Mouse (Mus musculus): ENCODE measurements around the gene Acad11.

The Acad11 gene

DNA sequence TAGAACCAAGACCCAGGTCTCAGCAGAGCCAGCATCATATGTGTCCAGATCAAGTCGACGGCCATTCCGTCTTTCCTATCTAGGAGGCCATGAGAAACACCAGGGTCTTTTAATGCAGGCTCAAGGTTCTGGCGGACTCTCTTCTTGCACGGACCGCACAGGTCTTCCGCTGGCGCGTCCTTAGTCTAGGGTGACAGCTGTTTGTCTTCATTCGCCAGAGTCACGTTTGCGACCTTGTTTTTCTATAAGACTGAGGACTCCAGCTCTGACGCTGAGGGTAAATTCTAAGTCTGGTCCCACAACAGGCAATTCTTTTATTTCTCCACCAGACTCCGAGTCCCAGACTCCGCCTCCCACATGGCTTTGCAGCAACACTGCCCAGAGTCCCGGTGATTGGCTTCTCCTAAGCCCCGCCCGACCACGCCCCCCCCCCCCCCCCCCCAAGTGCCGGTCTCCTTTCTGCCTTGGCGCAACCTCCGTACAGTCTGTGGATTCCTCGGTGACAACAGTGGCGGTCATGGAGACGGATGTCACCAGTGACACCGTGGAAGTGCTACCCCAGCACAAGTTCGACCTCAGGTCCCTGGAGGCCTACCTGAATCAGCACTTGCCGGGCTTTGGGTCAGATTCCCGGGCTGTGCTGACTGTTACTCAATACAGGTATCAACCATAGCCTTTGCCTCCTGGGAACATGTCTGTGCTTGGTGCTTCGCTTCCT lies at the start of gene Acad11:
Acad11 (plus strand) TSS at position 134 of the 718 bp plus-strand sequence.
- DNase-seq (ENCODE audit: low read depth, low spot score): peak; percentile 79

GRCm38 (mm10) chr9:104014526-104014925 lies 48.7 kb upstream of the Acad11 start:
- DNase-seq (ENCODE audit: low read depth, low spot score): no peak

- DNase-seq (ENCODE audit: low read depth, low spot score): no peak
Observed at GRCm38 (mm10) chr9:104021026-104021425, 42.2 kb upstream of the Acad11 start.

GRCm38 (mm10) chr9:104027186-104027585 lies 36.0 kb upstream of the Acad11 start:
- DNase-seq (ENCODE audit: low read depth, low spot score): no peak

- DNase-seq (ENCODE audit: low read depth, low spot score): no peak
Observed at GRCm38 (mm10) chr9:104029861-104030260, 33.3 kb upstream of the Acad11 start.

DNA sequence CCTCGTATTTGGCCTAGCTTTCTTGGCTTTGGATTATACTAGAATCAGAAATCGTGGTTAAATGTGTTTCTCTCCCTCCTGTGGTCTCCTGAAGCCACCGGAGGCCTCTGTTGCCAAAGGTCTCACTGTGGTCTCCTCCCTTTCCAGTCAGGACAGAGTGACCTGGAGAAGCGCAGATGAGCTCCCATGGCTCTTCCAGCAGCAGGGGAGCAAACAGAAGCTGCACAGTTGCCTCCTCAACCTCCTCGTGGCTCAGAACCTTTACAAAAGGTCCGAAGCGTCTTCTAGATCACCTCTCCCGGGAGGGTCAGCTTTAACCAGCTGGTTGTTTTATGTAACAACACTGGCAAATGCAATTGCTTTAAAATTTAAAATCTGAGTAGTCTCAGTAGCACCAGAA lies 28.9 kb upstream of the Acad11 start:
- no peak for DNase-seq (ENCODE audit: low read depth, low spot score)

DNA sequence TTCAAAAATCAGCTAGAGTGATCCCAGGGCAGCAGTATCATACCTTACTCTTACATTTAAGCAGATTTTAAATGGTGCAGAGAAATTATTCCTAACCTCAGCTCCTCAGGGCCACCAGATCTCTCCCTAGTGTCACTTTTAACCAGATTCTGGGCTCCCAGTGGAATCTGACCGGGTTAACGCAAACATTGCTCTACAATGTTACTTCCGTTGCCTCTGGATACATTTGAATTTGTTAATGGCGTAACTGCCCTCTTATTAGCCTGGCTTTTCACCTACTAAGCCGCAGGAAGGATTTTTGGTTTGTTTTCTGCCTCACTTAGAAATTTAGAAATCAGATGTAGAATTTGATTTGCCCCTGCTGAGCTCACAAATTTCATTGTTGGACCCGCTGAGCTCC lies 28.5 kb upstream of the Acad11 start:
- no peak for DNase-seq (ENCODE audit: low read depth, low spot score)

DNA sequence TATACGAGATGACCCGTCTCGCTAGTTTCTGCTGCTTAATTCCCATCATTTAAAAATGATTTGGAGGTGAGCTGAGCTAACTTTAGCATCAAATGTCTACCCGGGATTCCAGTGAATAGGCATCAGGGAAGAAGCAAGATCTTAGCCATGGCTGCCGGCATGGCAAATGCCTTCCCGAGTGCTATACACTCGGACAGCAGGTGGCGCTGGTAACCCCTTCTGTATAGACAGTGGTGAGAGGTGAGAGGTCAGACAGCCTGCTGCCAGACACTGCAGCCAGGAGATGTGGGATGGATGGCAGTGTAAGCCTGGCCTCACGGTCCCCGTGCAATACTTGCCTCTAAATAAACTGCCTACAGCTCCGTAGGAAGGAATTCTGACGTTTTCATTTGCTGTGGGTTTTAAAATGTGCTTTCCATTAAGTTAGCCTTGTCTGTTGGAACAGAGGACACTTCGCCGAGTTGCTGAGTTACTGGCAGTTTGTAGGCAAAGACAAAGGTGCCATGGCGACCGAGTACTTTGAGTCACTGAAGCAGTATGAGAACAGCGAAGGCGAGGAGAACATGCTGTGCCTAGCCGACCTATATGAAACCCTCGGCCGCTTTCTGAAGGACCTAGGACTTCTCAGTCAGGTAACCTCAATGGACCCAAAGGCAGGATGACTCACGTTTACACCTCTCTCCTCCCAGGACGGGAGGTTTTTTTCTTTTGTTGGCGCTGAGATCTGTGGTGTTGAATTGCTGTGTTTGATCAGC lies 27.7 kb upstream of the Acad11 start:
- DNase-seq (ENCODE audit: low read depth, low spot score): peak; percentile 61

DNA sequence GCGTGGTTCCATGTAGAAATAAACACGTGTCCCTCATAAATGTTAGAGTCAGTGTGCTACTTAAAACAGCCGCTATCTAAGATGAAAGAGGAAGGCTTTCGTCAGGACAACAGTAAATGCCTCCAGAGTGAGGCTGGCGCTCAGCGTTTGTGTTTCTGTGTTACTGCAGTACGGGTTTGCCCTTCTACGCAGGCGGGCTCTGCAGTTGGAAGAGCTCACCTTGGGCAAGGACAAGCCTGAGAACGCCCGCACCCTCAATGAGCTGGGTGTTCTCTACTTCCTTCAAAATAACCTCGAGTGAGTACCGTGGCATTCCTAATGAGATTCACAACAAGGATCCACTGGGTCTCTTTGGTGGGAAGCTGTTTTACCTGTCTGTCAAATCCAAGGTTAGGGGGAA lies 24.9 kb upstream of the Acad11 start:
- DNase-seq (ENCODE audit: low read depth, low spot score): no peak

DNA sequence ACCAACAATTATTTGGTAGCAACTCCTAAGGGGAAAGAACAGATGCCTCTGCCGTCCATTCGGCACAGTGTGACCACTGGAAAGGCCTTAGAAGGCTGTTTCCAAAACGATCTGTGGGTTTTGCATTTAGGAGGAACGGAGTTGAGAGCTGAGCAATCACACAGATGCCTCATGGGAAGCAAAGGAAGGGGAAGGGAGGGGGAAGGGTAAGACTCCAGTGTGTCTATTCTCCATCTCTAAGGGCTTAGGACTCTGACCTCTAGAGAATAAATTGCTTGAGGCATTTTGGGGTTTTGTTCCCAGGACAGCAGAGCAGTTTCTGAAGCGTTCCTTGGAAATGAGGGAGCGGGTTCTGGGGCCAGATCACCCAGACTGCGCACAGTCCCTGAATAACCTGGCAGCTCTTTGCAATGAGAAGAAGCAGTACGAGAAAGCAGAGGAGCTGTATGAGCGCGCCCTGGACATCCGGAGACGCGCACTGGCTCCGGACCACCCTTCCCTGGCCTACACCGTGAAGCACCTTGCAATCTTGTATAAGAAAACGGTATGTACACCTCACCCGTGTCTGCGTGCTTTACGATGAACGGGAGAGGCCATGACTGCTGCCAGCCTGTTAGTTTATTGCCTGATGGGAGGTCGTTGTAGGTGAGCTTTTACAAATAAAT lies 24.0 kb upstream of the Acad11 start:
- no peak for DNase-seq (ENCODE audit: low read depth, low spot score)

- DNase-seq (ENCODE audit: low read depth, low spot score): no peak
Observed at GRCm38 (mm10) chr9:104039742-104040141, 23.4 kb upstream of the Acad11 start.

- no peak for DNase-seq (ENCODE audit: low read depth, low spot score)
Observed at GRCm38 (mm10) chr9:104040362-104040761, 22.8 kb upstream of the Acad11 start, which contains the start of gene Gm28305. Gm28305 (plus strand) TSS chr9:104040662.

GRCm38 (mm10) chr9:104043676-104044075 lies 19.5 kb upstream of the Acad11 start:
- DNase-seq (ENCODE audit: low read depth, low spot score): no peak

- DNase-seq (ENCODE audit: low read depth, low spot score): no peak
Observed at GRCm38 (mm10) chr9:104051028-104051427, 12.1 kb upstream of the Acad11 start.

- DNase-seq (ENCODE audit: low read depth, low spot score): peak; percentile 64
Observed at GRCm38 (mm10) chr9:104062430-104063243, 540 bp upstream of the Acad11 start, which contains the start of gene Uba5. Uba5 (minus strand) TSS chr9:104063134.

GRCm38 (mm10) chr9:104064571-104064970 lies 1.4 kb downstream of the Acad11 start:
- no peak for DNase-seq (ENCODE audit: low read depth, low spot score)

DNA sequence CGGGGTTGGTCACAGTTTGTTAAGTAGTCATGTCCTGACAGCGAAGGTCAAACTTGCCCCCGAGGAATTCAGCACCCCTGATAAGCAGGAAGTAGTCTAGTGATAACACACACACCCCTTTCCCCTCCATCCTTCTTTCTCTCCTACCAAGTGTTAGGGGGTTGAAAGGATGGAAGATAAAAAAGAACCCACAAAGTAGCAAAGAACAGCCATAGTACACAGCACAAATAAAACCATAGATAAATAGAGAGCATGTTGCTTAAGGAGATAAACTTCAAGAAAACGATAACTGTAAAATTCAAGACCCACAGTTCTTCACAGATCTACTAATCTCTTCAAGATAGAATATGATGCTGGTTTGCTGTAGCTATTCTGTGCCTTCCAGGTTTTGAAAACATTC lies 7.1 kb downstream of the Acad11 start:
- DNase-seq (ENCODE audit: low read depth, low spot score): no peak

GRCm38 (mm10) chr9:104070863-104071604 lies 7.9 kb downstream of the Acad11 start:
- DNase-seq (ENCODE audit: low read depth, low spot score): no peak

GRCm38 (mm10) chr9:104075808-104076207 lies 12.6 kb downstream of the Acad11 start:
- DNase-seq (ENCODE audit: low read depth, low spot score): no peak

DNA sequence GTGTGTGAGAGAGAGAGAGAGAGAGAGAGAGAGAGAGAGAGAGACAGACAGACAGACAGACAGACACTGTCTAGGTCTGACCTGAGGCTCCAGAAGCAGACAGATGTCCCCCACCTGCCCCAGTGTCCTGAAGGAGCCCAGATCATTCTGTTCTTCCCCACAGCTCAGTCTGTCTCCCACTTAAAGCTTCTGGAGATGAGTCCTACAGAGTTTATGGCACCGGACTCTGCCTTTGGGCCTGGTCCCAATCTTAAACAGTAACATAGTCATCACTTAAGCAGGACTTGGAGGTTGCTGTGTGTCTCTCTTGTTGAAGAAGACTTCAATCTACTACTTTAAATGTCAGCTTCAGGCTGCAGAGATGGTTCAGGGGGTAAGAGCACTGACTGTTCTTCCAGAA lies 15.6 kb downstream of the Acad11 start:
- DNase-seq (ENCODE audit: low read depth, low spot score): no peak

GRCm38 (mm10) chr9:104079379-104079778 lies 16.2 kb downstream of the Acad11 start:
- peak; percentile 32 for DNase-seq (ENCODE audit: low read depth, low spot score)
